Mouse (Mus musculus): Measurements from ENCODE around the gene B430305J03Rik. TPM values are rescaled to one million over a fixed set of nuclear protein-coding genes. Genes with fewer than 3 reads are reported as not detected.
A peak's percentile ranks its signal among the peaks of the same experiment; 100 is the strongest.

Gene B430305J03Rik
- polyA plus RNA-seq, 1 experiment from 2014 or later: not detected

DNA sequence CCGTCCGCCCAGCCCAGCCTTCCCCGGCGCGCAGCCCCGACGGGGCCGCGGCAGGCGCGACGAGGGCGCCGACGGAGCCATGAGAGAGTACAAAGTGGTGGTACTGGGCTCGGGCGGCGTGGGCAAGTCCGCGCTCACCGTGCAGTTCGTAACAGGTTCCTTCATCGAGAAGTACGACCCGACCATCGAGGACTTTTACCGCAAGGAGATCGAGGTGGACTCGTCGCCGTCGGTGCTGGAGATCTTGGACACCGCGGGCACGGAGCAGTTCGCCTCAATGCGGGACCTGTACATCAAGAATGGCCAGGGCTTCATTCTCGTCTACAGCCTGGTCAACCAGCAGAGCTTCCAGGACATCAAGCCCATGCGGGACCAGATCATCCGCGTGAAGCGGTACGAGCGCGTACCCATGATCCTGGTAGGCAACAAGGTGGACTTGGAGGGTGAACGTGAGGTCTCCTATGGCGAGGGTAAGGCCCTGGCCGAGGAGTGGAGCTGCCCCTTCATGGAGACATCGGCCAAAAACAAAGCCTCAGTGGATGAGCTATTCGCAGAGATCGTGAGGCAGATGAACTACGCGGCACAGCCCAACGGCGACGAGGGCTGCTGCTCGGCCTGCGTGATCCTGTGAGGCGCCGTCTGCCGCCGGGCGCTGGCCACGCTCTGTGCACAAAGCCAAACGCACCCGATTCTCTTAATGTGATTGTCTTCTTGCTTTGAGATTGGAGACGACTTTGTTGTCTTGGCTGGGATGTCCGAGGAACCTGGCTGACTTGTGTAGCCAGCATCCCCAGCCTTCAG lies 573 bp downstream of the B430305J03Rik start:
- peak overlapping the region; percentile 91 for H3K4me3 ChIP-seq
- H3K27me3 ChIP-seq: no peaks in the 10 kb centered on the region
- WGBS: under 1% methylated on average over 68 of the region's 68 CpGs
- H3K9me3 ChIP-seq (replicated peaks): no peaks in the 10 kb centered on the region
- peak overlapping the region; percentile 96 for H3K27ac ChIP-seq
- H3K9ac ChIP-seq: peak overlapping the region; percentile 83
- no peak for ATAC-seq (replicated peaks; ENCODE audit: insufficient number of reproducible peaks, insufficient read depth, low FRiP score, low read depth)
- H3K4me2 ChIP-seq: peak overlapping the region; percentile 85
- peaks cover 13% of the 10 kb centered on the region for H3K4me1 ChIP-seq (replicated peaks)
- H3K36me3 ChIP-seq: no peaks in the 10 kb centered on the region

DNA sequence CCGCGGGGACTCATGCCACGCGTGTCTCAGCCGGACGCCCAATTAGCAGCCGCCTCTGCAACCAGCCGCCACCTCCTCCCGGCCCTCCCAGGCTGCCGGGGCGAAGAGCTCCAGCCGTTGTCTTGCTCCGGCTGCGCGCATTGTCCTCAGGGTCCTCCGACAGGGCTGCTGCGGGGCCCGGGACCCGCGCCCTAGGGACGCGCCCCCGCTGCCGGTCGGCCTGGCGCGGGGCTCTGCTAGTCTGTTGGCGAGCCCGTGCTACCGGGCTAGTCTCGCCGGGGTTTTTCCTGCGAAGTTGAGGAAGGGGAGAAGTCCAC lies 1.1 kb downstream of the B430305J03Rik start:
- peak; percentile 3 for ATAC-seq (replicated peaks; ENCODE audit: insufficient number of reproducible peaks, insufficient read depth, low FRiP score, low read depth)
- peak overlapping the region; percentile 91 for H3K4me3 ChIP-seq
- peak overlapping the region; percentile 85 for H3K4me2 ChIP-seq
- H3K27me3 ChIP-seq: no peaks in the 10 kb centered on the region
- WGBS: under 1% methylated on average over 33 of the region's 33 CpGs
- no peaks in the 10 kb centered on the region for H3K36me3 ChIP-seq
- H3K9ac ChIP-seq: peak overlapping the region; percentile 83
- no peaks in the 10 kb centered on the region for H3K9me3 ChIP-seq (replicated peaks)
- peaks cover 13% of the 10 kb centered on the region for H3K4me1 ChIP-seq (replicated peaks)
- peak overlapping the region; percentile 96 for H3K27ac ChIP-seq

- Histone ChIP-seq H3K36me3 (no peaks in the 10 kb centered on the region), H3K4me3 (peak overlapping the region; percentile 91), H3K4me1 (replicated peaks) (peaks cover 13% of the 10 kb centered on the region), H3K27me3 (no peaks in the 10 kb centered on the region), H3K27ac (peak overlapping the region; percentile 96), H3K9me3 (replicated peaks) (no peaks in the 10 kb centered on the region), H3K4me2 (peak overlapping the region; percentile 85), H3K9ac (peak overlapping the region; percentile 83)
- under 1% methylated on average over 51 of the region's 51 CpGs for WGBS
- ATAC-seq (replicated peaks; ENCODE audit: insufficient number of reproducible peaks, insufficient read depth, low FRiP score, low read depth): peak; percentile 92
Observed at GRCm38 (mm10) chr3:61363989-61364660, 1.6 kb downstream of the B430305J03Rik start.

DNA sequence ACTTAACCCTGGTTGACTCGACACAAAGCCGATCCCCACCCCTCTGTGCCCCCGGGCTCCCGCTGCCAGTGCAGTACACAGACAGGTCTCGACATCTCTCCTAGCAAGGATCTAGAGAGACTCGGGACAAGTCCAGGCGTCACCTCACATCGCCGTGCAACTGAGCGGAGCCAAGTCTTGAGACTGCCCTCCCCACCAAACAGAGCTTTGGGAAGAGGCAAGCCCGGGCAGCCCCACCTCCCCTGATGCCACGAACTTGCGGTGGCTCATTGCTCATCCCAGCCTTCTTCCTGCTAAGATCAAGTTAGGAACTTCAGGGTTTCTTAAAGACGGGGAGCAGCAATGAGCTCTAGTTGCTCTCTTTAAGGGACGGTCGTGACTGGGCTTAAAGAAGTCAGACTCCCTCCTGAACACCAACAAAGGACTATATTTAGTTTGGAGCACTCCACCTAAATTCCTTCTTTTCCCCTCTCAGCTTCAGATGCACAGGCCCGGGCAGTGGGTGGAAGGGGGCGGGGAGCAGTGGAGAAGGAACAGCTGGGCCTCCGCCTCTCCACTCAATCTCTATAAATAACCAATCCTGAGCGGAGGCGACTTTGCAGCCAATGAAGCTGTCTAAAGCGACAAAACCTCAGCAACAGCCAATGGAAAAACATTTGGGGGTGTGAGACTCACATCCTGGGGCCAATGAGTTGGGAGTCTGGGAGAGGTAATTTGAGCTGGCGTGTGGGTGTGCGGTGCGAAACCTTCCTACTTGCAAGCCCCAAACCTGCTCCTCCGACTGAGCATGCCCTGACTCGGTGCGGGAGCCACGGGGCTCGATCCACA lies 2.4 kb downstream of the B430305J03Rik start:
- WGBS: under 1% methylated on average over 30 of the region's 30 CpGs

DNA sequence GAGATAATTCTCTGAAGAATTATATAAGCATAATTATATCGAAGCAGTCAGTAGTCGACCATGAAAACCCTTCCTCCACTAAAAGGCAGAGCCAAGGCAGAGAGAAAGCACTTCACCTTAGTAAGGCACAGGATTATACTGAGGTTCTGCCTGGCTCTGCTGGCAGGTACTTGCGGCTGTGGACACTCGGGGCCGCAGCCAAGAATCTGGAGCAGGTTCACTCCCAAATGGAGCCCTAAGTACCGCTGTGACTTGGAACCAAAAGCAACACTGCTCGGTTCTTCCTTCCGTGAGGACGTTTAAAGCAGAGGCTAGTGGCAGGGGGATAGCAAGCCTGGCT lies 3.0 kb downstream of the B430305J03Rik start:
- no peaks in the 10 kb centered on the region for H3K27me3 ChIP-seq
- peak overlapping the region; percentile 91 for H3K4me3 ChIP-seq
- peak overlapping the region; percentile 61 for H3K9ac ChIP-seq
- no peaks in the 10 kb centered on the region for H3K36me3 ChIP-seq
- WGBS: 2% methylated on average over 9 of the region's 9 CpGs
- H3K4me2 ChIP-seq: peak overlapping the region; percentile 85
- H3K27ac ChIP-seq: peak overlapping the region; percentile 96
- ATAC-seq (replicated peaks; ENCODE audit: insufficient number of reproducible peaks, insufficient read depth, low FRiP score, low read depth): no peak
- peaks cover 13% of the 10 kb centered on the region for H3K4me1 ChIP-seq (replicated peaks)
- H3K9me3 ChIP-seq (replicated peaks): no peaks in the 10 kb centered on the region

More for the DNA sequence above, 2.4 kb downstream of the B430305J03Rik start:
- peak overlapping the region; percentile 96 for H3K27ac ChIP-seq
- no peaks in the 10 kb centered on the region for H3K9me3 ChIP-seq (replicated peaks)
- peak overlapping the region; percentile 72 for H3K9ac ChIP-seq
- H3K4me3 ChIP-seq: peak overlapping the region; percentile 91
- peak; percentile 93 for ATAC-seq (replicated peaks; ENCODE audit: insufficient number of reproducible peaks, insufficient read depth, low FRiP score, low read depth)
- no peaks in the 10 kb centered on the region for H3K36me3 ChIP-seq
- peak overlapping the region; percentile 85 for H3K4me2 ChIP-seq
- H3K4me1 ChIP-seq (replicated peaks): peaks cover 13% of the 10 kb centered on the region
- no peaks in the 10 kb centered on the region for H3K27me3 ChIP-seq

DNA sequence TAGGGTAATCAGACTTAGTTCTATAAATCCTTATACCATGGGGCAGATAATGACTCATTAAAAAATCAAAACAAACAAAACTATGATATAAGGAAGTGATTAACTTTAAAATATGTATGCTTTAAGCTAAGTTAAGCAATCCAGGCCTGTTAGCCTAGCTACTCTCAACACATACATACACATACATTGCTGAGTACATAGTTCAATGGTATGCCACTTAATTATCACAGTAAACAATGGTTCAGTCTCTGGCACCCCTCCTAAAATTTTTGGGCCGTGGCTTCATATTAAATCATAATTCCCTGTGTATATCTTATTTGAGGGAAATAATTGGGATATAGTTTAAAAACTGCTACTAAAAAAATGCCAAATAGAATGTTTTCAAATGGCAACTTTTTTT lies 4.4 kb downstream of the B430305J03Rik start, which contains the start of gene Rap2b:
Gene Rap2b (plus strand): TSS at position 301 of the 400 bp plus-strand sequence.
- no peak within 1 kb of the TSS for H3K9ac ChIP-seq
- no peak for ATAC-seq (replicated peaks; ENCODE audit: insufficient number of reproducible peaks, insufficient read depth, low FRiP score, low read depth)
- no peaks in the 10 kb centered on the region for H3K9me3 ChIP-seq (replicated peaks)
- no peaks in the 10 kb centered on the region for H3K36me3 ChIP-seq
- peak within 1 kb of the TSS; percentile 96; the same call in 1 of the 2 replicates for H3K27ac ChIP-seq
- H3K4me3 ChIP-seq: no peak within 1 kb of the TSS; the same call in 1 of the 2 replicates
- H3K27me3 ChIP-seq: no peaks in the 10 kb centered on the region
- H3K4me2 ChIP-seq: no peak within 1 kb of the TSS
- peaks cover 6% of the 10 kb centered on the region for H3K4me1 ChIP-seq (replicated peaks)
- 85% methylated on average over 1 of the region's 1 CpGs for WGBS

GRCm38 (mm10) chr3:61358756-61359293 lies 6.9 kb downstream of the B430305J03Rik start:
- no peak overlapping the region for H3K4me2 ChIP-seq
- no peak overlapping the region for H3K4me3 ChIP-seq
- no peaks in the 10 kb centered on the region for H3K36me3 ChIP-seq
- H3K9me3 ChIP-seq (replicated peaks): no peaks in the 10 kb centered on the region
- WGBS: 42% methylated on average over 7 of the region's 7 CpGs
- no peak overlapping the region for H3K27ac ChIP-seq
- ATAC-seq (replicated peaks; ENCODE audit: insufficient number of reproducible peaks, insufficient read depth, low FRiP score, low read depth): no peak
- no peak overlapping the region for H3K9ac ChIP-seq
- H3K27me3 ChIP-seq: no peaks in the 10 kb centered on the region
- no peaks in the 10 kb centered on the region for H3K4me1 ChIP-seq (replicated peaks)

DNA sequence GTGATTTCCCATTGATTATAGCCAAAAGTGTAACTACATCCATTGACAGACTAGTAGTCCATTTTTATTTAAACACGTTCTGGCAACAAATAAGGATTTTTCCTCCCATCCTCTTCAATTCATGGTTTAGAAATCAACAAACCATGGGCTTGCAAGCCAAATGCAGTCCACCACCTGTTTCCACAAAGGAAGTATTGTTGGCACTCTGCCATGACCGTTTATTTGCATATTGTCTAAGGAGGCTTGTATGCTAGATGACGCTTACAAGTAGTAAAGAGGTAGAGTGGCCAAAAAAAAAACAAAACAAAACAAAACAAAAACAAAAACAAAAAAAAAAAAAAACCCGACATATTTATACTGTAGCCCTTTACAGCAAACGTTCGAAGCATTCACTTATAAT lies 7.6 kb downstream of the B430305J03Rik start:
- Histone ChIP-seq H3K27ac (no peak overlapping the region), H3K4me2 (no peak overlapping the region), H3K9me3 (replicated peaks) (no peaks in the 10 kb centered on the region), H3K4me1 (replicated peaks) (no peaks in the 10 kb centered on the region), H3K4me3 (no peak overlapping the region), H3K9ac (no peak overlapping the region), H3K36me3 (no peaks in the 10 kb centered on the region), H3K27me3 (no peaks in the 10 kb centered on the region)
- WGBS: 66% methylated on average over 6 of the region's 6 CpGs
- ATAC-seq (replicated peaks; ENCODE audit: insufficient number of reproducible peaks, insufficient read depth, low FRiP score, low read depth): no peak

DNA sequence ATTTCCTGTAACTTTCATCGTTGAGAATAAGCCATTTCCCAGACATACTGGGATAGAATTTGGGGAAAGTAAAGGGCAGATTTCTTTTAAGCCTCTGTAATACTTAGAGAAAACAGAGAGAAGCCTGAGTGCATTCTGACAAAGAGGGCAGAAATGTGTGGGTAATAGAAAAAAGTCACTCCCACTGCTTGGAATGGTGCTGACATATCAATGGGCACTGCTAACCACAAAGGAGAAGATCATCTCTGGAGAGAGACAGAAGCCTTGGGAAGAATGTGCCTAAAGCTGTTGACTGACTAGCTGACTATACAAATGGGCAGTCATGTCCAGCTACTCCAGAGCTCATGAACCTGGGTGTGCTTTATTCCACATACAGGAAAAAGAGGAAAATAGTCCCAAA lies 10.3 kb downstream of the B430305J03Rik start:
- 66% methylated on average over 1 of the region's 1 CpGs for WGBS
- no peaks in the 10 kb centered on the region for H3K9me3 ChIP-seq (replicated peaks)
- ATAC-seq (replicated peaks; ENCODE audit: insufficient number of reproducible peaks, insufficient read depth, low FRiP score, low read depth): no peak
- no peaks in the 10 kb centered on the region for H3K27me3 ChIP-seq
- H3K27ac ChIP-seq: no peak overlapping the region
- H3K4me1 ChIP-seq (replicated peaks): no peaks in the 10 kb centered on the region
- no peak overlapping the region for H3K4me3 ChIP-seq
- H3K36me3 ChIP-seq: no peaks in the 10 kb centered on the region
- H3K9ac ChIP-seq: no peak overlapping the region
- no peak overlapping the region for H3K4me2 ChIP-seq

- Histone ChIP-seq H3K36me3 (no peaks in the 10 kb centered on the region), H3K27ac (no peak overlapping the region), H3K9ac (no peak overlapping the region), H3K4me2 (no peak overlapping the region), H3K4me3 (no peak overlapping the region), H3K4me1 (replicated peaks) (no peaks in the 10 kb centered on the region), H3K9me3 (replicated peaks) (no peaks in the 10 kb centered on the region), H3K27me3 (no peaks in the 10 kb centered on the region)
- 53% methylated on average over 1 of the region's 1 CpGs for WGBS
- ATAC-seq (replicated peaks; ENCODE audit: insufficient number of reproducible peaks, insufficient read depth, low FRiP score, low read depth): no peak
Observed at GRCm38 (mm10) chr3:61349433-61349832, 16.3 kb downstream of the B430305J03Rik start.

- no peaks in the 10 kb centered on the region for H3K9me3 ChIP-seq (replicated peaks)
- H3K27me3 ChIP-seq: no peaks in the 10 kb centered on the region
- no peak overlapping the region for H3K27ac ChIP-seq
- ATAC-seq (replicated peaks; ENCODE audit: insufficient number of reproducible peaks, insufficient read depth, low FRiP score, low read depth): no peak
- H3K4me1 ChIP-seq (replicated peaks): no peaks in the 10 kb centered on the region
- WGBS: 68% methylated on average over 4 of the region's 4 CpGs
- H3K4me2 ChIP-seq: no peak overlapping the region
- no peak overlapping the region for H3K9ac ChIP-seq
- H3K36me3 ChIP-seq: no peaks in the 10 kb centered on the region
- H3K4me3 ChIP-seq: no peak overlapping the region
Observed at GRCm38 (mm10) chr3:61348036-61348614, 17.6 kb downstream of the B430305J03Rik start.
